Mouse (Mus musculus) C2C12 (cell line): ENCODE measurements around the gene Ncor1.

Experiments used
- CTCF ChIP-seq: IDR thresholded peaks from one replicate; pipeline ENCODE4 v1.5.1; 2011; ENCODE audit not compliant: control insufficient read depth, insufficient read depth, insufficient read length
- MAX ChIP-seq: IDR thresholded peaks from one replicate; pipeline ENCODE4 v1.6.1; 2011; ENCODE audit warnings: mild to moderate bottlenecking, control low read depth

DNA sequence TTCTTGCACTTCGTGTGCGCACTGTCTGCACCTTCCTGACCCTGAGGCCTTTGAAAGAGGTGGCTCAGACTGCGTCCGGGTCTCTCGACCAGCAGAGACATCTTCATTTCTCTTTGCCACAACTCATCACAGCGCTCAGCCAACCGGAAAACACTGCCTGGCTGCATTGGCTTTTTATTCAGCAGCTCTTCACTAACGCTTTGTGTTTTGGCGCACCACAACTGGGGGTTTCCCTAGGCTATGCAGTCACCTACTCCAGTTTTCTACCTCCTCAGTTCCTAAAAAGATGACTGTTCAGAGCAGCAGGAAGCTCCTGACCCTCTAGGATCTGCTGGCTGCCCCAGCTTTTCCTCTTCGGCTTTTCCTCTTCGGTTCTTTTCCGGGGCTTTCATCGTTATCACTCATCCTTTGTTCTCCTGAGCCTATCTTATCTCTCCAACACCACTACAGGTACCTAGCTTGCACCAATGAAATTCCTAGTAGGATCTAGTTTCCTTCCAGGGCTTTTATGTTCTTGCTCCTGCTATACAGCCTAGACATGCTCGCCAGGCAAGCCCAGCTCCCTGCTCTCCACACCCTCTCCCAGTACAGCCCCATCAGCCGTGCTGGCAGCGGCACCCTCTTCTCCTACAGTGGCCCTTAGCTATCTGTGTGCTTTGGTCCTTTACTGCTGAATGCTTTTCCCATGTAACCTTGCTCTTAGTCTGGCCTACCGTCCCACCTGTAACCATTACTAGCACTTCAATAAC, 191.7 kb downstream of the Ncor1 start:
- TF ChIP-seq CTCF (no peak), MAX (no peak)
